Mouse (Mus musculus) embryonic facial prominence, embryonic 15.5 days (tissue): ENCODE measurements at regions not wholly inside any gene's neighbourhood (a gene's known extent, or its start where the extent isn't known, plus 50 kb on each side); places are given as distances from the start of the nearest gene placed in this dataset.

Experiments used
- ATAC-seq: fragments of 200-750 bp; cut with Nextera tagmentation; 2 replicates; pipeline ENCODE4 v1.8.0; 2017; ENCODE audit warnings: low read depth, moderate TSS enrichment; ENCODE audit not compliant: insufficient number of reproducible peaks, low FRiP score, low TSS enrichment
- H3K27ac ChIP-seq: fragments of 300-500 bp; sonication (generic); replicated peaks from 2 replicates; pipeline ENCODE4 v1.5.1; 2015; ENCODE audit warnings: mild to moderate bottlenecking, inconsistent platforms
- H3K27me3 ChIP-seq: fragments of 300-500 bp; sonication (generic); 2 replicates; pipeline ENCODE4 v1.6.1; 2015; ENCODE audit warnings: inconsistent platforms
- H3K36me3 ChIP-seq: fragments of 300-500 bp; sonication (generic); 2 replicates; pipeline ENCODE4 v1.6.1; 2015; ENCODE audit warnings: mild to moderate bottlenecking, inconsistent platforms
- H3K4me1 ChIP-seq: fragments of 300-500 bp; sonication (generic); 2 replicates; pipeline ENCODE4 v1.6.1; 2015; ENCODE audit warnings: inconsistent platforms
- H3K4me2 ChIP-seq: fragments of 300-500 bp; sonication (generic); replicated peaks from 2 replicates; pipeline ENCODE4 v1.6.1; 2015; ENCODE audit warnings: mild to moderate bottlenecking, inconsistent platforms
- H3K4me3 ChIP-seq: fragments of 300-500 bp; sonication (generic); replicated peaks from 2 replicates; pipeline ENCODE4 v1.5.1; 2015; ENCODE audit warnings: mild to moderate bottlenecking, inconsistent platforms
- H3K9ac ChIP-seq: fragments of 300-500 bp; sonication (generic); 2 replicates; pipeline ENCODE4 v1.6.1; 2015; ENCODE audit warnings: inconsistent platforms
- H3K9me3 ChIP-seq: fragments of 300-500 bp; sonication (generic); replicated peaks from 2 replicates; pipeline ENCODE4 v1.6.1; 2016; ENCODE audit warnings: inconsistent platforms
- WGBS: fragments of 180-500 bp; shearing (Covaris S2); methylation state at CpG from one replicate; pipeline ENCODE4 v1.1.7; 2015; 5-methylcytosine and 5-hydroxymethylcytosine counted together

GRCm38 (mm10) chr8:109012655-109013054, 481.2 kb upstream of the Pmfbp1 start:
- no peak overlapping the region for H3K27ac ChIP-seq

GRCm38 (mm10) chr8:109013577-109013976, 480.2 kb upstream of the Pmfbp1 start:
- no peak overlapping the region for H3K4me3 ChIP-seq
- WGBS = 74% methylated on average over 7 of the region's 7 CpGs
- ATAC-seq = no peak
- H3K27me3 ChIP-seq = no peaks in the 10 kb centered on the region
- H3K36me3 ChIP-seq = no peaks in the 10 kb centered on the region
- H3K9ac ChIP-seq = no peak overlapping the region
- H3K9me3 ChIP-seq = no peaks in the 10 kb centered on the region
- no peaks in the 10 kb centered on the region for H3K4me1 ChIP-seq
- no peak overlapping the region for H3K4me2 ChIP-seq
- no peak overlapping the region for H3K27ac ChIP-seq

More at GRCm38 (mm10) chr8:109012655-109013054, 481.2 kb upstream of the Pmfbp1 start:
- WGBS = 43% methylated on average over 8 of the region's 8 CpGs
- H3K9me3 ChIP-seq = no peaks in the 10 kb centered on the region
- no peak overlapping the region for H3K4me3 ChIP-seq
- no peak overlapping the region for H3K9ac ChIP-seq
- ATAC-seq = no peak
- no peaks in the 10 kb centered on the region for H3K4me1 ChIP-seq
- no peaks in the 10 kb centered on the region for H3K36me3 ChIP-seq
- H3K27me3 ChIP-seq = no peaks in the 10 kb centered on the region
- no peak overlapping the region for H3K4me2 ChIP-seq

- Histone ChIP-seq H3K27ac (no peak overlapping the region), H3K27me3 (no peaks in the 10 kb centered on the region), H3K4me1 (no peaks in the 10 kb centered on the region), H3K9ac (no peak overlapping the region), H3K36me3 (no peaks in the 10 kb centered on the region), H3K4me3 (no peak overlapping the region), H3K9me3 (no peaks in the 10 kb centered on the region), H3K4me2 (no peak overlapping the region)
- whole genome bisulfite sequencing = 64% methylated on average over 7 of the region's 7 CpGs
- no peak for ATAC-seq
Observed at GRCm38 (mm10) chr8:109014746-109015145, 479.1 kb upstream of the Pmfbp1 start.

GRCm38 (mm10) chr8:109019565-109019964, 474.3 kb upstream of the Pmfbp1 start:
- no peaks in the 10 kb centered on the region for H3K4me1 ChIP-seq
- WGBS = 76% methylated on average over 7 of the region's 7 CpGs

GRCm38 (mm10) chr8:109020102-109020501, 473.7 kb upstream of the Pmfbp1 start:
- ATAC-seq = no peak
- Histone ChIP-seq H3K27me3 (no peaks in the 10 kb centered on the region), H3K27ac (no peak overlapping the region), H3K4me2 (no peak overlapping the region), H3K9ac (no peak overlapping the region), H3K9me3 (no peaks in the 10 kb centered on the region), H3K36me3 (no peaks in the 10 kb centered on the region), H3K4me3 (no peak overlapping the region), H3K4me1 (no peaks in the 10 kb centered on the region)
- 73% methylated on average over 4 of the region's 4 CpGs for WGBS

More at GRCm38 (mm10) chr8:109019565-109019964, 474.3 kb upstream of the Pmfbp1 start:
- H3K27me3 ChIP-seq = no peaks in the 10 kb centered on the region
- no peak overlapping the region for H3K9ac ChIP-seq
- no peaks in the 10 kb centered on the region for H3K9me3 ChIP-seq
- no peaks in the 10 kb centered on the region for H3K36me3 ChIP-seq
- no peak overlapping the region for H3K4me2 ChIP-seq
- no peak for ATAC-seq
- no peak overlapping the region for H3K27ac ChIP-seq
- H3K4me3 ChIP-seq = no peak overlapping the region

- WGBS = 88% methylated on average over 8 of the region's 8 CpGs
- Histone ChIP-seq H3K9me3 (no peaks in the 10 kb centered on the region), H3K36me3 (no peaks in the 10 kb centered on the region), H3K27me3 (no peaks in the 10 kb centered on the region), H3K4me1 (no peaks in the 10 kb centered on the region), H3K4me2 (no peak overlapping the region), H3K4me3 (no peak overlapping the region), H3K9ac (no peak overlapping the region), H3K27ac (no peak overlapping the region)
- no peak for ATAC-seq
Observed at GRCm38 (mm10) chr8:109027923-109028322, 465.9 kb upstream of the Pmfbp1 start.

- ATAC-seq = no peak
- Histone ChIP-seq H3K4me2 (no peak overlapping the region), H3K27ac (no peak overlapping the region), H3K4me3 (no peak overlapping the region), H3K9ac (no peak overlapping the region), H3K36me3 (no peaks in the 10 kb centered on the region), H3K4me1 (no peaks in the 10 kb centered on the region), H3K9me3 (0 out of 2 replicates have a peak, but pooled peaks cover 4% of the 10 kb centered on the region), H3K27me3 (no peaks in the 10 kb centered on the region)
- 79% methylated on average over 4 of the region's 4 CpGs for WGBS
Observed at GRCm38 (mm10) chr8:109053608-109054007, 440.2 kb upstream of the Pmfbp1 start.

GRCm38 (mm10) chr8:109059152-109059551, 434.7 kb upstream of the Pmfbp1 start:
- ATAC-seq = no peak
- H3K9me3 ChIP-seq = no peaks in the 10 kb centered on the region; the same call in 1 of the 2 replicates
- no peak overlapping the region for H3K9ac ChIP-seq
- 70% methylated on average over 5 of the region's 5 CpGs for WGBS
- no peaks in the 10 kb centered on the region for H3K36me3 ChIP-seq
- H3K27me3 ChIP-seq = no peaks in the 10 kb centered on the region
- H3K4me2 ChIP-seq = no peak overlapping the region
- H3K4me3 ChIP-seq = no peak overlapping the region
- no peak overlapping the region for H3K27ac ChIP-seq
- no peaks in the 10 kb centered on the region for H3K4me1 ChIP-seq

GRCm38 (mm10) chr8:109062376-109062775, 431.5 kb upstream of the Pmfbp1 start:
- Histone ChIP-seq H3K4me2 (no peak overlapping the region), H3K4me3 (no peak overlapping the region), H3K9ac (no peak overlapping the region), H3K9me3 (no peaks in the 10 kb centered on the region; the same call in 1 of the 2 replicates), H3K27ac (no peak overlapping the region), H3K27me3 (no peaks in the 10 kb centered on the region), H3K36me3 (no peaks in the 10 kb centered on the region), H3K4me1 (no peaks in the 10 kb centered on the region)
- no peak for ATAC-seq

GRCm38 (mm10) chr8:109073715-109074114, 420.1 kb upstream of the Pmfbp1 start:
- no peak for ATAC-seq
- H3K27me3 ChIP-seq = no peaks in the 10 kb centered on the region
- H3K36me3 ChIP-seq = no peaks in the 10 kb centered on the region
- WGBS = 89% methylated on average over 4 of the region's 4 CpGs
- no peak overlapping the region for H3K4me3 ChIP-seq
- H3K4me2 ChIP-seq = no peak overlapping the region
- no peak overlapping the region for H3K27ac ChIP-seq
- no peaks in the 10 kb centered on the region for H3K4me1 ChIP-seq
- H3K9ac ChIP-seq = no peak overlapping the region
- H3K9me3 ChIP-seq = peaks cover 3% of the 10 kb centered on the region; the same call in 1 of the 2 replicates

- H3K9ac ChIP-seq = no peak overlapping the region
- H3K27ac ChIP-seq = no peak overlapping the region
- no peak for ATAC-seq
- no peaks in the 10 kb centered on the region for H3K4me1 ChIP-seq
- H3K4me2 ChIP-seq = peak overlapping the region; percentile 49
- 17% methylated on average over 12 of the region's 12 CpGs for WGBS
- no peaks in the 10 kb centered on the region for H3K36me3 ChIP-seq
- H3K4me3 ChIP-seq = peak overlapping the region; percentile 24
- peaks cover 3% of the 10 kb centered on the region; the same call in 1 of the 2 replicates for H3K9me3 ChIP-seq
- no peaks in the 10 kb centered on the region for H3K27me3 ChIP-seq
Observed at GRCm38 (mm10) chr8:109075006-109075405, 418.8 kb upstream of the Pmfbp1 start.

GRCm38 (mm10) chr8:109079223-109079622, 414.6 kb upstream of the Pmfbp1 start:
- Histone ChIP-seq H3K4me1 (no peaks in the 10 kb centered on the region), H3K27ac (no peak overlapping the region)
- 49% methylated on average over 6 of the region's 6 CpGs for WGBS

More at GRCm38 (mm10) chr8:109079223-109079622, 414.6 kb upstream of the Pmfbp1 start:
- H3K4me2 ChIP-seq = no peak overlapping the region
- no peak for ATAC-seq
- H3K27me3 ChIP-seq = no peaks in the 10 kb centered on the region
- H3K4me3 ChIP-seq = no peak overlapping the region
- no peaks in the 10 kb centered on the region for H3K36me3 ChIP-seq
- no peak overlapping the region for H3K9ac ChIP-seq
- H3K9me3 ChIP-seq = peaks cover 3% of the 10 kb centered on the region; the same call in 1 of the 2 replicates
